Mouse (Mus musculus): ENCODE results near the gene Ptpn9. TPM values are rescaled to one million over a fixed set of nuclear protein-coding genes. Genes with fewer than 3 reads are reported as not detected.
"Not testable (repeated sequence)": the region's sequence is repeated elsewhere in the genome, so short reads cannot be mapped to it uniquely, and the experiment has no call there.

The Ptpn9 gene
- 10 to 100 TPM; 37.2 to 47.6 TPM for total RNA-seq (2021)
- 134 and 145 TPM in 2 replicates for polyA plus RNA-seq (2012; rRNA removed)
- long read RNA-seq, full-length matches to known transcripts, result 40 of 45 reads
- long read RNA-seq, partial matches to known transcripts, result 4 of 45 reads
- long read RNA-seq, other reads (novel, unspliced or antisense), result 1 of 45 reads

GRCm38 (mm10) chr9:56994286-56995197 lies at the start of gene Ptpn9:
TSS of gene Ptpn9 (plus strand) at chr9:56994923.
- DNase-seq, result peak; percentile 96

GRCm38 (mm10) chr9:56947481-56947880 lies 47.2 kb upstream of the Ptpn9 start:
- peak; percentile 45 for DNase-seq

DNA sequence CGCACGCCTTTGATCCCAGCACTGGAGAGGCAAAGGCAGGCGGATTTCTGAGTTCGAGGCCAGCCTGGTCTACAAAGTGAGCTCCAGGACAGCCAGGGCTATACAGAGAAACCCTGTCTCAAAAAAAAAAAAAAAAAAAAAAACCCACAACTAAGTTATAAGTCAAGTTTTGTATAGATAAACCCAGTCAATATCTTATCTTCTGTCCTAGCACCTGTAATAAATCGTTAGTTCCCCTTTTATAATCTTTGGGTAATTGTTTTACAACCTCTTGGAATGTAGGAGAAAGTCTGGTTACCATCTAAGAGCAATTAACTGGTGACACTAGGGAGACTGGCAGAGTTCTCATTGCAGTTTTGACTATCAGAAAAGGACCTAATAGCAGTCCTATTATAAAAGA lies 46.0 kb upstream of the Ptpn9 start:
- not testable (repeated sequence) for DNase-seq

- no peak for DNase-seq
Observed at GRCm38 (mm10) chr9:56949767-56950166, 45.0 kb upstream of the Ptpn9 start.

DNA sequence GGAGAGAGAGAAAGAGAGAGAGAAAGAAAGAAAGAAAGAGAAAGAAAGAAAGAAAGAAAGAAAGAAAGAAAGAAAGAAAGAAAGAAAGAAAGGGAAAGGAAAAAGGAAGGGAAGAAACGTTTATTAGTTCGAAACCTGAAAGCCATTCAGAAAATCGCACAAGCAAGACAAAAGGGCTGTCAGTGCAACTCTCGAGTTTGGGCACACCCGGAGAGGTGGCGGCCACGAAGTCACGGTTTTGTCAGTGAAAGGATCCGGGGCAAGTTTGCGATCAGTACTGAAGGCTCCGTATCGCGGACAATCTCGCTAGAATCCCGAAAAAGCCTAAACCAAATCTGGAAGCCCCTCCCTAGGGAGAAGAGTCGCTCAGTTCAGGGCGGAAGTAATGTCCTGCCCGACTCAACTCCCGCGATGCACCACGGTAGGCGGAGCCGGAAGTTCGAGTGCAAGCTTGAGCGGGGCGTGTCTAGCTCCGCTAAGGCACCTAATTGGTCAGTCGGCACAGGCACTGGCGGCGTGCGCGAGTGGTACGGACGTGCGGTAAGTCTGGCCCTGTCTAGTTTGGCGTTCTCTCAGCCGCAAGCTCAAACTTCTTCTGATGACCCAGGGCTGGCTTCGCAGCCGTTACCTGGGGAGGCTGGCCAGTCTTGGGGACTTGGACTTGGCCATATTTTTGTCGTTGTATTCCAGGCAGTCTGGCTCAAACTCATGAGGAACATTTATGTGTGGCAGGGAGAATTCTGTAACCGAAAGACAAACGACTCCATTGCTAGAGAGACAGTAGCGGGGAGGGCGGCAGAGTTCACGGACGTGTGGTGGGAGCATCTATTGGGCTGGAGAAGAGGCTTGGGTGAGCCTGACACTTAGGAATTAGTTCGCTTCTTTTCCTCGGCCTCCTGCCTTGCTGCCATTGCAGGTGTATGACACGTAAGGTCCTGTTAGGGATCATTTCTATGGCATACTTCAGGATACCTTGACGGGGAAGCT lies 44.0 kb upstream of the Ptpn9 start, which contains the start of gene Snupn:
Gene Snupn (plus strand): TSS at position 465 of the 987 bp plus-strand sequence.
- DNase-seq, result peak; percentile 98

GRCm38 (mm10) chr9:56953562-56953961 lies 41.2 kb upstream of the Ptpn9 start:
- no peak for DNase-seq

DNA sequence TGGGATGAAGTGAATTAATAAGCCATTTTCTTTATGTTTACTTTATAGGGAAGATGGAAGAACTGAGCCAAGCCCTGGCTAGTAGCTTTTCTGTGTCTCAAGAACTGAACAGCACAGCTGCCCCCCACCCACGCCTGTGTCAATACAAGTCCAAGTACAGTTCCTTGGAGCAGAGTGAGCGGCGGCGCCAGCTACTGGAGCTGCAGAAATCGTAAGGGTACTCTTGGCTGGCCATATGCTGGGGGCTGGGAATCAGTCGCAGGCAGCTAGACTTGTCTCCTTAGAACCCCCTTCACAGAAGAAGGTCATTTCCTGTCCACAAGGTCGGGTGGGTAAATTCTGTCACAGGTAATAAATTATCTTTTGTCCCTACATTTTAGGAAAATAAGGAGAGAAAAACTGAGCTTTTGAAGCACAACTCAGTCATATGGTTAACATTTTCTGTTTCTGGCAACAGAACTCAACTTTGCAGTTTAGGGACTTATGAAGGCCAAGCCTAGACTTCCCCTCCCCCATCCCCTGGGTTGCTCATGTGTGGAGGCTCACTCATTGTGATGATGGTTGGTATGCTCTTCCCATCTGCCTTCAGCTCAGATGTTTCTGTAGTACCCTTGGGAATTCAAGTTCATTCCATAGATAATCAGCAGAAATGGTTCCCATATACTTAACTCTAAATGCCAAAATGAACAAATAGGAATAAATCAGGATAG lies 37.6 kb upstream of the Ptpn9 start:
- DNase-seq, result peak; percentile 18

- no peak for DNase-seq
Observed at GRCm38 (mm10) chr9:56958689-56959088, 36.0 kb upstream of the Ptpn9 start.

DNA sequence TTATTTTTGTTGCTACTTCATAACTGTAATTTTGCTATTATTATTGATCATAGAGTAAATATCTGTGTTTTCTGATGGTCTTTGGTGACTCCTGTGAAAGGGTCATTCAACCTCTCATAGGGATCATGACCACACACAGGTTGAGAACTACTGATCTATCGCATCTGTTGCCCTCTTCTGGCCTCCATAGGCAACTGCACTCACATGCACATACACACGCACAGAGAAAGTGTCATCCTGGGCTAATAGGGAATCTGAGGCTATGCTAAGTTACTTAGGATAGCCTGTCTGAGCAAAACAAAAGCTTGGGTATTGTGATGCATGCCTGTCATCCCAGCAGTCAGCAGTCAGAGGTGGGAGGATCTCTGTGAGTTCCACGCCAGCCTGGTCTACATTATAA lies 33.1 kb upstream of the Ptpn9 start:
- DNase-seq, result no peak

DNA sequence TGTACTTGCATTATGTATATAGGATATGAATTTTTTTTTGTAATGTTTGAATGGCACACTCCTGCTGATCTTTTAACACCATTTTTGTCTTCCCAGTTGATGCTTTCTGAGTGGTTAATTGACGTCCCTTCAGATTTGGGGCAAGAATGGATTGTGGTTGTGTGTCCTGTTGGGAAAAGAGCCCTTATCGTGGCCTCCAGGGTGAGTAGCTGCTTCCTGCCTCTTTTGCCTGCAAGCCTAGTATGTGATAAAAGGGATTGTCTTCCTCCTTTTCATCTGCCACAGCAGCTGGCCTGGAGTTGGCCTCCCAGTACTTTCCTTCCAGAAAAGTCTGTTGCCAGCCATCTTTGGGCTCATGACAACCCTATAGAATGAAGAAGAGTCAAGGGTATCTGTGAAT lies 24.6 kb upstream of the Ptpn9 start:
- no peak for DNase-seq

GRCm38 (mm10) chr9:56973960-56974524 lies 20.7 kb upstream of the Ptpn9 start:
- no peak for DNase-seq

DNA sequence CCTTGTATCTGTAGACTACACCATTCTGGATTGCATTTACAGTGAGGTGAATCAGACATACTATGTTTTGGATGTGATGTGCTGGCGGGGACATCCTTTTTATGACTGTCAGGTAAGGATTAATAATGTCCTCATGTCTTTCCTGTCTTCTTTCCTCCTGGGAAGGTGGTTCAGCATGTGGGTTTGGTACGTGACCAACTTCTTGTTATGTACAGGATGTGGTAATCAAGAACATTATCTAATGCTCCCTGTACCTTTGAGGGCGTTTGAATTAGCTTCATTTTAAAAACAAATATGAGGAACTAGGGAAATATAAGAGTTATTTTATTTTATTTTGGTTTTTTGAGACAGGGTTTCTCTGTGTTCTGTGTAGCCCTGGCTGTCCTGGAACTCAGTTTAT lies 19.5 kb upstream of the Ptpn9 start:
- no peak for DNase-seq

GRCm38 (mm10) chr9:56980186-56980585 lies 14.5 kb upstream of the Ptpn9 start:
- DNase-seq, result no peak

- no peak for DNase-seq
Observed at GRCm38 (mm10) chr9:56981502-56981901, 13.2 kb upstream of the Ptpn9 start.

- peak; percentile 87 for DNase-seq
Observed at GRCm38 (mm10) chr9:56995198-56996027, 690 bp downstream of the Ptpn9 start.

- DNase-seq, result peak; percentile 68
Observed at GRCm38 (mm10) chr9:56996028-56996346, 1.3 kb downstream of the Ptpn9 start.

DNA sequence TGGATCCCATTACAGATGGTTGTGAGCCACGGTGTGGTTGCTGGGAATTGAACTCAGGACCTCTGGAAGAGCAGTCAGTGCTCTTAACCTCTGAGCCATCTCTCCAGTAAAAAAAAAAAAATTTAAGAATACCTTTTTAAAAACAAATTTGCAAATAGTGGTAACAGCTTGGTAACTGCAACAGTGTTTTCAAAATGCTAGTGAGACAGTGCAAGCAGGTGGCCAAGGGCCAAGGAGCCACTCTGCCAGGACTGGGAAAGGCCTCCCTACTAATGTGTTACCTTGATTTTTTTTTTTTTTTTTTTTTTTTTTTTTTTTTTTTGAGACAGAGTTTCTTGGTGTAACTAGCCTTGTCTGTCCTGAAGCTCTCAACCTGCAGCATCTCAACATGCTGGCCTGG lies 2.5 kb downstream of the Ptpn9 start:
- peak; percentile 57 for DNase-seq

- DNase-seq, result peak; percentile 60
Observed at GRCm38 (mm10) chr9:57003011-57003410, 8.3 kb downstream of the Ptpn9 start.

- no peak for DNase-seq
Observed at GRCm38 (mm10) chr9:57012393-57012792, 17.7 kb downstream of the Ptpn9 start.

GRCm38 (mm10) chr9:57012895-57013294 lies 18.2 kb downstream of the Ptpn9 start:
- no peak for DNase-seq

Data from adrenal gland, adult 2 months (tissue).